Mouse (Mus musculus) mouse trophoblast stem cell (cell line): ENCODE measurements around the gene A630089N07Rik.

ENCODE experiments used
- in situ Hi-C, 2 experiments: fragments of 300-500 bp; cut with MseI, MboI; formaldehyde crosslinking; loops; 2 replicates in 1 of 2; 3 replicates in 1 of 2; pipeline ENCODE4 v1.15.1; 2025

A630089N07Rik gene

GRCm38 (mm10) chr16:97962151-97962948 is 119.9 kb downstream of the A630089N07Rik start, which contains the start of the genes C2cd2 and Zbtb21:
TSS of gene C2cd2 (minus strand) at chr16:97962598.
TSS of gene Zbtb21 (minus strand) at chr16:97962622.
- in situ Hi-C loops, result no loop called here

- in situ Hi-C loops, result no loop called here
Observed at GRCm38 (mm10) chr16:97961381-97962150, 120.7 kb downstream of the A630089N07Rik start.

- in situ Hi-C loops, result no loop called here
Observed at GRCm38 (mm10) chr16:97960348-97960747, 121.9 kb downstream of the A630089N07Rik start.

GRCm38 (mm10) chr16:97958401-97958973 is 123.8 kb downstream of the A630089N07Rik start:
- in situ Hi-C loops, result no loop called here

- in situ Hi-C loops, result no loop called here
Observed at GRCm38 (mm10) chr16:97957626-97958025, 124.6 kb downstream of the A630089N07Rik start.

- in situ Hi-C loops, result no loop called here
Observed at GRCm38 (mm10) chr16:97956011-97956410, 126.2 kb downstream of the A630089N07Rik start.

- in situ Hi-C loops, result no loop called here
Observed at GRCm38 (mm10) chr16:97953300-97953699, 128.9 kb downstream of the A630089N07Rik start.

- in situ Hi-C loops, result no loop called here
Observed at GRCm38 (mm10) chr16:97952801-97953200, 129.4 kb downstream of the A630089N07Rik start.

- in situ Hi-C loops, result no loop called here
Observed at GRCm38 (mm10) chr16:97952371-97952770, 129.9 kb downstream of the A630089N07Rik start.
